Mouse (Mus musculus) MEL (cell line): ENCODE measurements around the gene Ezh1. TPM values are rescaled to one million over a fixed set of nuclear protein-coding genes. Genes with fewer than 3 reads are reported as not detected.
A peak's percentile ranks its signal among the peaks of the same experiment; 100 is the strongest.

Source experiments
- DNase-seq: peaks from one replicate; pipeline ENCODE4 v3.0.0; 2011; ENCODE audit warnings: low read depth, low spot score
- H3K27ac ChIP-seq: 2 replicates; pipeline ENCODE4 v1.5.1; 2012; ENCODE audit warnings: low read depth, mild to moderate bottlenecking, control low read depth, low read length, moderate library complexity; ENCODE audit not compliant: control insufficient read depth
- H3K27me3 ChIP-seq, 2 experiments: fragments of 150-350 bp in 1 of 2; sonication (generic) in 1 of 2; 2 replicates each; pipeline ENCODE4 v1.6.1; 2012; ENCODE audit warnings: low read length in 2 of 2, mild to moderate bottlenecking in 2 of 2, improper control_type of control experiment in 1 of 2, moderate library complexity in 1 of 2; ENCODE audit not compliant: insufficient read depth in 2 of 2, control insufficient read depth in 1 of 2
- H3K36me3 ChIP-seq, 2 experiments: 2 replicates each; pipeline ENCODE4 v1.6.1; 2012 to 2014; ENCODE audit warnings: low read length in 2 of 2, improper control_type of control experiment in 1 of 2, inconsistent platforms in 1 of 2, mild to moderate bottlenecking in 1 of 2; ENCODE audit not compliant: insufficient read depth in 2 of 2, control insufficient read depth in 1 of 2
- H3K4me1 ChIP-seq, 2 experiments: fragments of 150-350 bp in 1 of 2; sonication (generic) in 1 of 2; 2 replicates each; pipeline ENCODE4 v1.6.1; 2012; ENCODE audit warnings: low read length in 2 of 2, improper control_type of control experiment in 1 of 2, mild to moderate bottlenecking in 1 of 2; ENCODE audit not compliant: insufficient read depth in 2 of 2, control insufficient read depth in 1 of 2
- H3K4me3 ChIP-seq, 2 experiments: fragments of 150-350 bp in 1 of 2; sonication (generic) in 1 of 2; 2 replicates each; pipeline ENCODE4 v1.5.1; 2012; ENCODE audit warnings: low read depth in 2 of 2, low read length in 2 of 2, mild to moderate bottlenecking in 2 of 2, moderate library complexity in 2 of 2, control low read depth in 1 of 2, improper control_type of control experiment in 1 of 2; ENCODE audit not compliant: control insufficient read depth in 1 of 2, insufficient read depth in 1 of 2
- H3K79me2 ChIP-seq: 2 replicates; pipeline ENCODE4 v1.6.1; 2012; ENCODE audit warnings: mild to moderate bottlenecking, low read length, moderate library complexity; ENCODE audit not compliant: control insufficient read depth, poor library complexity, insufficient read depth
- H3K9ac ChIP-seq: 2 replicates; pipeline ENCODE4 v1.6.1; 2012; ENCODE audit warnings: low read depth, mild to moderate bottlenecking, control low read depth, low read length, moderate library complexity; ENCODE audit not compliant: control insufficient read depth, poor library complexity, severe bottlenecking
- H3K9me3 ChIP-seq: fragments of 150-350 bp; sonication (generic); replicated peaks from 2 replicates; pipeline ENCODE4 v1.6.1; 2012; ENCODE audit warnings: mild to moderate bottlenecking, low read length, improper control_type of control experiment, moderate library complexity; ENCODE audit not compliant: insufficient read depth
- BHLHE40 ChIP-seq: IDR thresholded peaks from 2 replicates; pipeline ENCODE4 v1.6.1; 2012; ENCODE audit warnings: low read depth, mild to moderate bottlenecking, inconsistent platforms, low read length, improper control_type of control experiment, borderline replicate concordance
- CHD1 ChIP-seq: IDR thresholded peaks from 2 replicates; pipeline ENCODE4 v1.6.1; 2012; ENCODE audit warnings: low read depth, mild to moderate bottlenecking, inconsistent platforms, low read length, improper control_type of control experiment
- ELF1 ChIP-seq: IDR thresholded peaks from 2 replicates; pipeline ENCODE4 v1.6.1; 2014; ENCODE audit warnings: low read depth, mild to moderate bottlenecking, inconsistent platforms, low read length, improper control_type of control experiment, moderate library complexity
- EP300 ChIP-seq, 2 experiments: IDR thresholded peaks; 2 replicates each; pipeline ENCODE4 v1.6.1; 2011; ENCODE audit warnings: improper control_type of control experiment in 2 of 2, low read length in 2 of 2, low read depth in 1 of 2, mild to moderate bottlenecking in 1 of 2
- ETS1 ChIP-seq: IDR thresholded peaks from 2 replicates; pipeline ENCODE4 v1.6.1; 2012; ENCODE audit warnings: low read depth, mild to moderate bottlenecking, inconsistent platforms, low read length, improper control_type of control experiment, moderate library complexity
- GABPA ChIP-seq: IDR thresholded peaks from 2 replicates; pipeline ENCODE4 v1.6.1; 2012; ENCODE audit warnings: low read depth, mild to moderate bottlenecking, inconsistent platforms, low read length, improper control_type of control experiment, moderate library complexity
- GATA1 ChIP-seq: IDR thresholded peaks from 2 replicates; pipeline ENCODE4 v1.6.1; 2011; ENCODE audit warnings: low read depth, low read length, improper control_type of control experiment
- MAFK ChIP-seq: IDR thresholded peaks from 2 replicates; pipeline ENCODE4 v1.6.1; 2011; ENCODE audit warnings: low read depth, mild to moderate bottlenecking, low read length, improper control_type of control experiment, borderline replicate concordance
- MAX ChIP-seq: IDR thresholded peaks from 2 replicates; pipeline ENCODE4 v1.6.1; 2011; ENCODE audit warnings: low read length, improper control_type of control experiment
- MEF2A ChIP-seq: IDR thresholded peaks from 2 replicates; pipeline ENCODE4 v1.6.1; 2014; ENCODE audit warnings: low read depth, mild to moderate bottlenecking, inconsistent platforms, low read length, improper control_type of control experiment; ENCODE audit not compliant: poor library complexity, insufficient replicate concordance, severe bottlenecking; ENCODE audit errors: extremely low read depth
- MYB ChIP-seq: IDR thresholded peaks from 2 replicates; pipeline ENCODE4 v1.6.1; 2011; ENCODE audit warnings: mild to moderate bottlenecking, low read depth, low read length, improper control_type of control experiment
- MYC ChIP-seq: IDR thresholded peaks from 2 replicates; pipeline ENCODE4 v1.6.1; 2011; ENCODE audit warnings: low read depth, mild to moderate bottlenecking, low read length, improper control_type of control experiment, moderate library complexity
- NRF1 ChIP-seq: IDR thresholded peaks from 2 replicates; pipeline ENCODE4 v1.6.1; 2014; ENCODE audit warnings: low read depth, mild to moderate bottlenecking, inconsistent platforms, low read length, improper control_type of control experiment, moderate library complexity; ENCODE audit not compliant: poor library complexity, insufficient read depth, severe bottlenecking
- POLR2A ChIP-seq, 2 experiments: IDR thresholded peaks; 2 replicates each; pipeline ENCODE4 v1.6.1; 2011 to 2012; ENCODE audit warnings: low read length in 2 of 2, mild to moderate bottlenecking in 2 of 2, control low read depth in 1 of 2, improper control_type of control experiment in 1 of 2, low read depth in 1 of 2, moderate library complexity in 1 of 2; ENCODE audit not compliant: control insufficient read depth in 1 of 2, insufficient read depth in 1 of 2, poor library complexity in 1 of 2
- POLR2AphosphoS2 ChIP-seq: IDR thresholded peaks from 2 replicates; pipeline ENCODE4 v1.6.1; 2011; ENCODE audit warnings: low read length, improper control_type of control experiment
- POLR2AphosphoS5 ChIP-seq: IDR thresholded peaks from 2 replicates; pipeline ENCODE4 v1.6.1; 2012; ENCODE audit warnings: low read depth, borderline replicate concordance, mild to moderate bottlenecking, inconsistent platforms, low read length, moderate library complexity, mixed read lengths
- RAD21 ChIP-seq: IDR thresholded peaks from 2 replicates; pipeline ENCODE4 v1.6.1; 2011; ENCODE audit warnings: mild to moderate bottlenecking, low read depth, low read length, improper control_type of control experiment
- RCOR1 ChIP-seq: IDR thresholded peaks from 2 replicates; pipeline ENCODE4 v1.6.1; 2012; ENCODE audit warnings: low read depth, mild to moderate bottlenecking, inconsistent platforms, low read length, improper control_type of control experiment
- SIN3A ChIP-seq: IDR thresholded peaks from 2 replicates; pipeline ENCODE4 v1.6.1; 2012; ENCODE audit warnings: low read length, improper control_type of control experiment, inconsistent platforms
- SMC3 ChIP-seq: IDR thresholded peaks from 2 replicates; pipeline ENCODE4 v1.6.1; 2011; ENCODE audit warnings: low read depth, low read length, improper control_type of control experiment
- TCF12 ChIP-seq: IDR thresholded peaks from 2 replicates; pipeline ENCODE4 v1.6.1; 2014; ENCODE audit warnings: low read depth, mild to moderate bottlenecking, inconsistent platforms, low read length, improper control_type of control experiment, moderate library complexity
- ZKSCAN1 ChIP-seq: IDR thresholded peaks from 2 replicates; pipeline ENCODE4 v1.6.1; 2012; ENCODE audit warnings: low read depth, mild to moderate bottlenecking, inconsistent platforms, low read length, improper control_type of control experiment, moderate library complexity
- polyA plus RNA-seq, 2 experiments: library from polyadenylated mRNA; stranded (reverse) in 1 of 2; unstranded in 1 of 2; fragments of >175 nt in 1 of 2; fragments of >200 nt in 1 of 2; gene quantifications; 2 replicates each; pipeline versions ENCODE4 v1.2.1 to v1.2.4; 2012; ENCODE audit warnings: low replicate concordance in 2 of 2, low read depth in 1 of 2; ENCODE audit not compliant: insufficient read length in 2 of 2, insufficient read depth in 1 of 2, missing spikeins in 1 of 2
- total RNA-seq: library from RNA; depleted of rRNA; stranded (reverse); fragments of 300-350 nt; gene quantifications from 2 replicates; pipeline ENCODE4 v1.2.3, GENCODE M21; 2012

Gene Ezh1
- total and polyA plus RNA-seq, 3 experiments: 5.0 to 8.4 TPM; not detected in 1

GRCm38 (mm10) chr11:101234124-101234523, 7.9 kb upstream of the Ezh1 start:
- no peak for TF ChIP-seq GABPA
- no peak for TF ChIP-seq MAX
- TF ChIP-seq MAFK: no peak
- TF ChIP-seq CHD1: no peak
- no peak overlapping the region for H3K27ac ChIP-seq
- H3K9me3 ChIP-seq: no peaks in the 10 kb centered on the region
- H3K27me3 ChIP-seq: peaks cover 0 to 6% of the 10 kb centered on the region in 2 experiments; a peak in 3 of 4 replicates
- H3K36me3 ChIP-seq: peaks cover 0 to 14% of the 10 kb centered on the region in 2 experiments; a peak in 2 of 4 replicates
- H3K4me3 ChIP-seq: no peak overlapping the region
- peaks cover 2 to 23% of the 10 kb centered on the region in 2 experiments; a peak in 3 of 4 replicates for H3K4me1 ChIP-seq
- no peak for DNase-seq
- no peak overlapping the region for H3K9ac ChIP-seq
- no peaks in the 10 kb centered on the region for H3K79me2 ChIP-seq

- H3K4me1 ChIP-seq: peaks cover 3 to 24% of the 10 kb centered on the region in 2 experiments; a peak in 3 of 4 replicates
- TF ChIP-seq GATA1: peak; percentile 15; the same call in 1 of the 2 replicates
- TF ChIP-seq MYB: no peak
- TF ChIP-seq RCOR1: peak; percentile 73
- no peak overlapping the region for H3K4me3 ChIP-seq
- peaks cover 0 to 4% of the 10 kb centered on the region in 2 experiments; a peak in 2 of 4 replicates for H3K27me3 ChIP-seq
- H3K9me3 ChIP-seq: no peaks in the 10 kb centered on the region
- no peaks in the 10 kb centered on the region for H3K79me2 ChIP-seq
- H3K9ac ChIP-seq: no peak overlapping the region
- no peak overlapping the region for H3K27ac ChIP-seq
- no peak for DNase-seq
- H3K36me3 ChIP-seq: peaks cover 0 to 14% of the 10 kb centered on the region in 2 experiments; a peak in 2 of 4 replicates
Measured at GRCm38 (mm10) chr11:101233240-101233639, 7.0 kb upstream of the Ezh1 start.

GRCm38 (mm10) chr11:101232010-101232839, 6.0 kb upstream of the Ezh1 start:
- no peaks in the 10 kb centered on the region for H3K79me2 ChIP-seq
- H3K4me1 ChIP-seq: peaks cover 3 to 24% of the 10 kb centered on the region in 2 experiments; a peak in 3 of 4 replicates
- no peaks in the 10 kb centered on the region for H3K9me3 ChIP-seq
- peaks cover 0 to 14% of the 10 kb centered on the region in 2 experiments; a peak in 2 of 4 replicates for H3K36me3 ChIP-seq
- no peak overlapping the region for H3K27ac ChIP-seq
- no peak overlapping the region for H3K9ac ChIP-seq
- H3K27me3 ChIP-seq: peaks cover 0 to 4% of the 10 kb centered on the region in 2 experiments; a peak in 2 of 4 replicates
- H3K4me3 ChIP-seq: no peak overlapping the region
- DNase-seq: peak; percentile 85
- TF ChIP-seq NRF1 (no peak), MEF2A (no peak), GATA1 (peak; percentile 96), MYC (0 out of 2 replicates have a peak, but pooled peaks have one; percentile 35), POLR2AphosphoS5 (no peak), SIN3A (peak; percentile 75), BHLHE40 (peak; percentile 71; the same call in 1 of the 2 replicates), TCF12 (peak; percentile 97), SMC3 (peak; percentile 1; the same call in 1 of the 2 replicates), ELF1 (0 out of 2 replicates have a peak, but pooled peaks have one; percentile 15), ZKSCAN1 (no peak), POLR2AphosphoS2 (no peak), RAD21 (no peak), EP300 (IDR thresholded peaks at IDR 0.05; ENCODE audit: low read depth in 1 of 2, low read length in 2 of 2) (peak; percentile 96), CHD1 (no peak), MAX (0 out of 2 replicates have a peak, but pooled peaks have one; percentile 26), RCOR1 (peak; percentile 100), POLR2A (IDR thresholded peaks at IDR 0.05; ENCODE audit: control insufficient read depth in 1 of 2, insufficient read depth in 1 of 2, low read depth in 1 of 2, low read length in 2 of 2, poor library complexity in 1 of 2) (no peak), ETS1 (peak; percentile 69; the same call in 1 of the 2 replicates)
